Mouse (Mus musculus): ENCODE results near the gene Rps19. TPM values are rescaled to one million over a fixed set of nuclear protein-coding genes. Genes with fewer than 3 reads are reported as not detected.
A peak's percentile ranks its signal among the peaks of the same experiment; 100 is the strongest.
"Not testable (repeated sequence)": the region's sequence is repeated elsewhere in the genome, so short reads cannot be mapped to it uniquely, and the experiment has no call there.

Rps19 gene
- total and polyA plus RNA-seq, 3 experiments = 1,739 to 4,140 (median 2,094) TPM

GRCm38 (mm10) chr7:24846576-24846975, 37.6 kb upstream of the Rps19 start:
- Histone ChIP-seq H3K27ac (ENCODE audit: insufficient read depth, low read depth) (peak overlapping the region; percentile 40; the same call in 1 of the 2 replicates), H3K4me2 (ENCODE audit: insufficient read depth, low read depth, poor library complexity, severe bottlenecking) (peak overlapping the region; percentile 99), H3K4me1 (ENCODE audit: control insufficient read depth in 1 of 2, insufficient read depth in 2 of 2) (peaks cover 22 to 56% of the 10 kb centered on the region in 2 experiments), H3K9ac (ENCODE audit: insufficient read depth, low read depth) (peak overlapping the region; percentile 36; the same call in 1 of the 2 replicates)
- DNase-seq (ENCODE audit: extremely low read depth) = peak; percentile 54
- in situ Hi-C loops (cut with MboI; ENCODE audit: low pct_ligation_motif_present, low pct_unique_long_range_greater_than_20kb, low sequenced_read_pairs) = loop anchor here (5.0 kb wide), 2 partner anchors 36 to 116 kb away; partner anchors contain the start of gene Rps19
- TF ChIP-seq TCF12 (IDR thresholded peaks at IDR 0.05; ENCODE audit: low read depth, low read length) (peak; percentile 42), TBP (conservative IDR thresholded peaks at IDR 0.05; ENCODE audit: low read depth, low read length) (0 out of 2 replicates have a peak, but pooled peaks have one; percentile 47), POLR2A (IDR thresholded peaks at IDR 0.05; ENCODE audit: low read depth, low read length) (peak; percentile 42; the same call in 1 of the 2 replicates), BHLHE40 (IDR thresholded peaks at IDR 0.05; ENCODE audit: low read depth, low read length) (0 out of 2 replicates have a peak, but pooled peaks have one; percentile 7)
- H3K4me3 ChIP-seq (replicated peaks in 1 of 3; ENCODE audit: low read depth in 2 of 3, low read length in 2 of 3, poor library complexity in 1 of 3); dilution Hi-C loops (cut with MboI; ENCODE audit: extremely low pct_ligation_motif_present, extremely low pct_unique_long_range_greater_than_20kb, low sequenced_read_pairs); H3K79me2 ChIP-seq (replicated peaks; ENCODE audit: control insufficient read depth, extremely low read depth, insufficient read depth, poor library complexity, severe bottlenecking); H3K9me3 ChIP-seq (replicated peaks; ENCODE audit: low read length); H3K27me3 ChIP-seq (replicated peaks); H3K36me3 ChIP-seq (replicated peaks in 1 of 2; ENCODE audit: control insufficient read depth in 1 of 2, insufficient read depth in 1 of 2, low read length in 1 of 2): not testable (repeated sequence)

DNA sequence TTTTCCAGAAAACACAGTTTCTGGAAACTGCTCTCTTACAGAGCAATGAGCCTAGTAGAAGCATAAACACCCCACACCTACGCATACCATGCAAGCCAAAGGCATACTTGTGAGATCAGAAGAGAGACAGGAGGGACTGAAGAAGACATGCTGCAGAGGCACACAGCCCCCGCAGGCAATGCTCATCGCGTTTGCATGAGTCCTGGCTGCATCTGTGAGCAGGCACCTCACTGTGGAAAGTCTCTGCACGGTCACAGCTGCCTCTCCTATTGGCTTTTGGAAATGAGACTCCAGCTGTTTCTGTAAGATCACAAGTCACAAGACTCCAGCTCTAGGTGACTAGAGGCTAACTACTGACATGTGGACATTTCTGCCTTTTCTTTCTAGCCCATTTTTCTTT, 34.0 kb upstream of the Rps19 start:
- Histone ChIP-seq H3K27me3 (replicated peaks) (no peaks in the 10 kb centered on the region), H3K4me2 (ENCODE audit: insufficient read depth, low read depth, poor library complexity, severe bottlenecking) (peak overlapping the region; percentile 24), H3K79me2 (replicated peaks; ENCODE audit: control insufficient read depth, extremely low read depth, insufficient read depth, poor library complexity, severe bottlenecking) (no peaks in the 10 kb centered on the region), H3K36me3 (replicated peaks in 1 of 2; ENCODE audit: control insufficient read depth in 1 of 2, insufficient read depth in 1 of 2, low read length in 1 of 2) (no peaks in the 10 kb centered on the region), H3K9ac (ENCODE audit: insufficient read depth, low read depth) (peak overlapping the region; percentile 76; the same call in 1 of the 2 replicates), H3K27ac (ENCODE audit: insufficient read depth, low read depth) (peak overlapping the region; percentile 40), H3K4me3 (replicated peaks in 1 of 3; ENCODE audit: low read depth in 2 of 3, low read length in 2 of 3, poor library complexity in 1 of 3) (peak overlapping the region in 2 of 3 experiments; percentile 41 to 64), H3K4me1 (ENCODE audit: control insufficient read depth in 1 of 2, insufficient read depth in 2 of 2) (peaks cover 27 to 57% of the 10 kb centered on the region in 2 experiments), H3K9me3 (replicated peaks; ENCODE audit: low read length) (no peaks in the 10 kb centered on the region)
- DNase-seq (ENCODE audit: extremely low read depth) = peak; percentile 84
- in situ Hi-C loops (cut with MboI; ENCODE audit: low pct_ligation_motif_present, low pct_unique_long_range_greater_than_20kb, low sequenced_read_pairs) (loop anchor here (10.0 kb wide), 1 partner anchor 55 kb away; the partner anchor contains the start of gene Arhgef1), dilution Hi-C loops (cut with MboI; ENCODE audit: extremely low pct_ligation_motif_present, extremely low pct_unique_long_range_greater_than_20kb, low sequenced_read_pairs) (no loop called here)
- TF ChIP-seq CTCF (conservative IDR thresholded peaks at IDR 0.05 in 1 of 2, IDR thresholded peaks at IDR 0.05 in 1 of 2; ENCODE audit: low read depth in 2 of 2, low read length in 2 of 2) = no peak
- no peak for TF ChIP-seq RCOR1 (conservative IDR thresholded peaks at IDR 0.05; ENCODE audit: low read depth, low read length)
- no peak for TF ChIP-seq ELF1 (IDR thresholded peaks at IDR 0.05; ENCODE audit: low read depth, low read length)
- 0 out of 2 replicates have a peak, but pooled peaks have one; percentile 50 for TF ChIP-seq MAX (IDR thresholded peaks at IDR 0.05; ENCODE audit: low read length)
- no peak for TF ChIP-seq RAD21 (IDR thresholded peaks at IDR 0.05; ENCODE audit: low read depth, low read length)
- TF ChIP-seq MYC (IDR thresholded peaks at IDR 0.05; ENCODE audit: low read depth, low read length) = peak; percentile 94
- TF ChIP-seq MEF2A (IDR thresholded peaks at IDR 0.05; ENCODE audit: borderline replicate concordance, low read depth, low read length) = no peak
- no peak for TF ChIP-seq UBTF (IDR thresholded peaks at IDR 0.05; ENCODE audit: low read depth, low read length)
- no peak for TF ChIP-seq POLR2AphosphoS2 (IDR thresholded peaks at IDR 0.05; ENCODE audit: low read depth, low read length)
- no peak for TF ChIP-seq ZC3H11A (IDR thresholded peaks at IDR 0.05; ENCODE audit: low read depth, low read length)
- TF ChIP-seq CHD1 (IDR thresholded peaks at IDR 0.05; ENCODE audit: low read depth, low read length) = no peak
- no peak for TF ChIP-seq HCFC1 (IDR thresholded peaks at IDR 0.05; ENCODE audit: low read depth, low read length)
- no peak for TF ChIP-seq NELFE (IDR thresholded peaks at IDR 0.05; ENCODE audit: low read depth, low read length)
- peak; percentile 65; the same call in 1 of the 2 replicates for TF ChIP-seq SIN3A (IDR thresholded peaks at IDR 0.05; ENCODE audit: low read length)
- TF ChIP-seq USF1 (IDR thresholded peaks at IDR 0.05; ENCODE audit: low read depth, low read length) = no peak
- peak; percentile 47; the same call in 1 of the 2 replicates for TF ChIP-seq TBP (conservative IDR thresholded peaks at IDR 0.05; ENCODE audit: low read depth, low read length)
- TF ChIP-seq MAFK (IDR thresholded peaks at IDR 0.05; ENCODE audit: insufficient replicate concordance, low read length) = no peak
- peak; percentile 62; the same call in 1 of the 2 replicates for TF ChIP-seq TCF12 (IDR thresholded peaks at IDR 0.05; ENCODE audit: low read depth, low read length)
- no peak for TF ChIP-seq ZMIZ1 (IDR thresholded peaks at IDR 0.05; ENCODE audit: low read depth, low read length)
- no peak for TF ChIP-seq NRF1 (IDR thresholded peaks at IDR 0.05; ENCODE audit: low read depth, low read length)
- TF ChIP-seq JUN (IDR thresholded peaks at IDR 0.05; ENCODE audit: insufficient read depth, low read depth, low read length) = no peak
- no peak; the same call in 1 of the 2 replicates for TF ChIP-seq MXI1 (IDR thresholded peaks at IDR 0.05; ENCODE audit: low read depth, low read length)
- peak; percentile 86 for TF ChIP-seq BHLHE40 (IDR thresholded peaks at IDR 0.05; ENCODE audit: low read depth, low read length)
- TF ChIP-seq EP300 (IDR thresholded peaks at IDR 0.05; ENCODE audit: low read length) = 0 out of 2 replicates have a peak, but pooled peaks have one; percentile 9
- peak; percentile 87 for TF ChIP-seq ETS1 (conservative IDR thresholded peaks at IDR 0.05; ENCODE audit: low read depth, low read length)
- no peak for TF ChIP-seq KAT2A (IDR thresholded peaks at IDR 0.05; ENCODE audit: insufficient replicate concordance, low read length)
- peak; percentile 28 for TF ChIP-seq POLR2A (IDR thresholded peaks at IDR 0.05; ENCODE audit: low read depth, low read length)
- TF ChIP-seq ZKSCAN1 (IDR thresholded peaks at IDR 0.05; ENCODE audit: borderline replicate concordance, low read depth, low read length) = no peak
- TF ChIP-seq CHD2 (IDR thresholded peaks at IDR 0.05; ENCODE audit: low read length) = no peak; the same call in 1 of the 2 replicates
- no peak for TF ChIP-seq SMC3 (IDR thresholded peaks at IDR 0.05; ENCODE audit: low read depth, low read length)
- no peak for TF ChIP-seq GABPA (IDR thresholded peaks at IDR 0.05; ENCODE audit: insufficient replicate concordance, low read depth, low read length)
